Mouse (Mus musculus) neural tube, embryonic 12.5 days (tissue): ENCODE results near the gene Thnsl1. TPM values are rescaled to one million over a fixed set of nuclear protein-coding genes. Genes with fewer than 3 reads are reported as not detected.
A peak's percentile ranks its signal among the peaks of the same experiment; 100 is the strongest.

Experiments used
- ATAC-seq: fragments of 200-750 bp; cut with Nextera tagmentation; 2 replicates; pipeline ENCODE4 v1.8.0; 2017; ENCODE audit warnings: low read depth, mild to moderate bottlenecking, moderate TSS enrichment, moderate library complexity; ENCODE audit not compliant: low FRiP score
- H3K27ac ChIP-seq: fragments of 300-500 bp; sonication (generic); 2 replicates; pipeline ENCODE4 v1.5.1; 2016
- H3K27me3 ChIP-seq: fragments of 300-500 bp; sonication (generic); replicated peaks from 2 replicates; pipeline ENCODE4 v1.6.1; 2016; ENCODE audit warnings: mild to moderate bottlenecking
- H3K36me3 ChIP-seq: fragments of 300-500 bp; sonication (generic); 2 replicates; pipeline ENCODE4 v1.6.1; 2016; ENCODE audit warnings: mild to moderate bottlenecking
- H3K4me1 ChIP-seq: fragments of 300-500 bp; sonication (generic); 2 replicates; pipeline ENCODE4 v1.6.1; 2016
- H3K4me2 ChIP-seq: fragments of 300-500 bp; sonication (generic); replicated peaks from 2 replicates; pipeline ENCODE4 v1.6.1; 2016; ENCODE audit warnings: mild to moderate bottlenecking
- H3K4me3 ChIP-seq: fragments of 300-500 bp; sonication (generic); 2 replicates; pipeline ENCODE4 v1.5.1; 2016
- H3K9ac ChIP-seq: fragments of 300-500 bp; sonication (generic); 2 replicates; pipeline ENCODE4 v1.6.1; 2016; ENCODE audit warnings: mild to moderate bottlenecking
- H3K9me3 ChIP-seq: fragments of 300-500 bp; sonication (generic); 2 replicates; pipeline ENCODE4 v1.6.1; 2016; ENCODE audit warnings: mild to moderate bottlenecking
- WGBS: fragments of 180-500 bp; shearing (Covaris S2); methylation state at CpG from one replicate; pipeline ENCODE4 v1.1.7; 2016; 5-methylcytosine and 5-hydroxymethylcytosine counted together
- polyA plus RNA-seq: library from polyadenylated mRNA; unstranded; fragments of >200 nt; fragmentation: Nextera tagmentation; extraction: Ambion mirVana; gene quantifications from 2 replicates; pipeline ENCODE4 v1.2.1, GENCODE M21; 2016

The Thnsl1 gene
- polyA plus RNA-seq, 1 experiment from 2014 or later, result 14.6 TPM

- Histone ChIP-seq H3K4me3 (no peak overlapping the region), H3K4me2 (no peak overlapping the region), H3K36me3 (no peaks in the 10 kb centered on the region), H3K9me3 (no peaks in the 10 kb centered on the region), H3K9ac (no peak overlapping the region), H3K27me3 (no peaks in the 10 kb centered on the region), H3K4me1 (no peaks in the 10 kb centered on the region), H3K27ac (no peak overlapping the region)
- ATAC-seq, result no peak
- WGBS, result 89% methylated on average over 4 of the region's 4 CpGs
These were observed 39.5 kb downstream of the Thnsl1 start for GRCm38 (mm10) chr2:21244986-21245385.

GRCm38 (mm10) chr2:21245477-21246102 is 40.1 kb downstream of the Thnsl1 start:
- no peak overlapping the region for H3K9ac ChIP-seq
- H3K4me1 ChIP-seq, result no peaks in the 10 kb centered on the region
- no peaks in the 10 kb centered on the region for H3K36me3 ChIP-seq
- 93% methylated on average over 2 of the region's 2 CpGs for WGBS
- H3K4me2 ChIP-seq, result no peak overlapping the region
- no peak for ATAC-seq
- no peak overlapping the region for H3K27ac ChIP-seq
- H3K27me3 ChIP-seq, result no peaks in the 10 kb centered on the region
- no peaks in the 10 kb centered on the region for H3K9me3 ChIP-seq
- H3K4me3 ChIP-seq, result no peak overlapping the region

GRCm38 (mm10) chr2:21253644-21254043 is 48.1 kb downstream of the Thnsl1 start:
- no peak overlapping the region for H3K4me3 ChIP-seq
- no peaks in the 10 kb centered on the region for H3K36me3 ChIP-seq
- 80% methylated on average over 3 of the region's 3 CpGs for WGBS
- H3K27ac ChIP-seq, result no peak overlapping the region
- ATAC-seq, result no peak
- no peaks in the 10 kb centered on the region for H3K4me1 ChIP-seq
- no peak overlapping the region for H3K4me2 ChIP-seq
- no peaks in the 10 kb centered on the region for H3K27me3 ChIP-seq
- H3K9me3 ChIP-seq, result no peaks in the 10 kb centered on the region
- H3K9ac ChIP-seq, result no peak overlapping the region

GRCm38 (mm10) chr2:21254308-21254707 is 48.8 kb downstream of the Thnsl1 start:
- Histone ChIP-seq H3K9me3 (no peaks in the 10 kb centered on the region), H3K4me3 (no peak overlapping the region), H3K9ac (no peak overlapping the region), H3K4me2 (no peak overlapping the region), H3K27ac (no peak overlapping the region), H3K27me3 (no peaks in the 10 kb centered on the region), H3K4me1 (no peaks in the 10 kb centered on the region), H3K36me3 (no peaks in the 10 kb centered on the region)
- ATAC-seq, result no peak

- no peak for ATAC-seq
- Histone ChIP-seq H3K27me3 (no peaks in the 10 kb centered on the region), H3K4me1 (no peaks in the 10 kb centered on the region), H3K27ac (no peak overlapping the region), H3K4me3 (no peak overlapping the region), H3K4me2 (no peak overlapping the region), H3K36me3 (no peaks in the 10 kb centered on the region), H3K9ac (no peak overlapping the region), H3K9me3 (no peaks in the 10 kb centered on the region)
- WGBS, result 90% methylated on average over 4 of the region's 4 CpGs
These were observed 52.8 kb downstream of the Thnsl1 start for GRCm38 (mm10) chr2:21258281-21258680.

GRCm38 (mm10) chr2:21259081-21259480 is 53.6 kb downstream of the Thnsl1 start:
- WGBS, result 68% methylated on average over 5 of the region's 5 CpGs
- no peak for ATAC-seq
- Histone ChIP-seq H3K4me2 (no peak overlapping the region), H3K27ac (no peak overlapping the region), H3K4me3 (no peak overlapping the region), H3K27me3 (no peaks in the 10 kb centered on the region), H3K4me1 (no peaks in the 10 kb centered on the region), H3K9me3 (no peaks in the 10 kb centered on the region), H3K36me3 (no peaks in the 10 kb centered on the region), H3K9ac (no peak overlapping the region)

GRCm38 (mm10) chr2:21260060-21260459 is 54.5 kb downstream of the Thnsl1 start:
- Histone ChIP-seq H3K36me3 (no peaks in the 10 kb centered on the region), H3K4me3 (no peak overlapping the region), H3K4me1 (no peaks in the 10 kb centered on the region), H3K9me3 (no peaks in the 10 kb centered on the region), H3K27me3 (no peaks in the 10 kb centered on the region), H3K4me2 (no peak overlapping the region), H3K27ac (no peak overlapping the region), H3K9ac (no peak overlapping the region)
- 68% methylated on average over 4 of the region's 4 CpGs for WGBS
- ATAC-seq, result no peak

GRCm38 (mm10) chr2:21261370-21262006 is 56.0 kb downstream of the Thnsl1 start:
- Histone ChIP-seq H3K4me1 (no peaks in the 10 kb centered on the region), H3K9ac (no peak overlapping the region), H3K27me3 (no peaks in the 10 kb centered on the region), H3K27ac (no peak overlapping the region), H3K36me3 (no peaks in the 10 kb centered on the region), H3K4me2 (no peak overlapping the region), H3K9me3 (no peaks in the 10 kb centered on the region), H3K4me3 (no peak overlapping the region)
- peak; percentile 88 for ATAC-seq
- WGBS, result 30% methylated on average over 4 of the region's 4 CpGs

GRCm38 (mm10) chr2:21264031-21264430 is 58.5 kb downstream of the Thnsl1 start:
- Histone ChIP-seq H3K9ac (no peak overlapping the region), H3K27ac (no peak overlapping the region), H3K4me3 (no peak overlapping the region), H3K27me3 (no peaks in the 10 kb centered on the region), H3K9me3 (no peaks in the 10 kb centered on the region), H3K4me1 (peaks cover 13% of the 10 kb centered on the region), H3K4me2 (no peak overlapping the region), H3K36me3 (no peaks in the 10 kb centered on the region)
- 76% methylated on average over 4 of the region's 4 CpGs for WGBS
- no peak for ATAC-seq

Other genes with a start within 250 kb of the Thnsl1 start
- 48.9 and 50.6 TPM in 2 replicates for gene Arhgap21, start 236.8 kb upstream of the Thnsl1 start, polyA plus RNA-seq
- gene Enkur, start 359 bp upstream of the Thnsl1 start, polyA plus RNA-seq, result 0.66 and 1.4 TPM in 2 replicates
- gene Gpr158, start 161.8 kb downstream of the Thnsl1 start, polyA plus RNA-seq, result 0.87 and 1.0 TPM in 2 replicates